In genomic region chr16:33258530-33258929, GRCm38 (mm10) we compare ENCODE assay signal across 19 mouse cellular contexts. TPM values are rescaled to one million over a fixed set of nuclear protein-coding genes. Genes with fewer than 3 reads are reported as not detected.
DNase-seq lines count a peak whose midpoint lies in the region; ATAC-seq lines count a peak whose summit lies in the region.
"Had no signal": no experiment of that assay in that cellular context is flagged by ENCODE, and none has a peak within 500 bp of the region (broad histone marks: within the 10 kb centered on the region; RNA-seq: fewer than 3 reads in every experiment).

No protein-coding gene starts in this region.

- no peak overlapping the region for H3K4me2 ChIP-seq in heart, embryonic 14.5 days (ENCODE audit: low read length)
- H3K4me2 ChIP-seq in lung, embryonic 16.5 days (ENCODE audit: low read depth, low read length), result no peak overlapping the region
- H3K4me2 ChIP-seq: embryonic facial prominence, embryonic 12.5 days; forebrain, embryonic 15.5 days; hindbrain, embryonic 12.5 days had no signal

- peak overlapping the region; percentile 6 to 16; a peak in 1 of 4 replicates for H3K27ac ChIP-seq in heart, embryonic 14.5 days (replicated peaks in 1 of 2; ENCODE audit: control insufficient read depth in 1 of 2, insufficient read depth in 1 of 2, low read depth in 2 of 2, low read length in 2 of 2)
- H3K27ac ChIP-seq in lung, embryonic 16.5 days (ENCODE audit: low read length), result peak overlapping the region; percentile 48
- H3K27ac ChIP-seq: embryonic facial prominence, embryonic 12.5 days; forebrain, embryonic 15.5 days; hindbrain, embryonic 12.5 days had no signal

- intact Hi-C loops in gastrocnemius, postnatal 14 days (cut with DNase I; ENCODE audit: low total_unique reads), result no loop called here

- H3K4me3 ChIP-seq in heart, embryonic 14.5 days (ENCODE audit: control insufficient read depth in 1 of 2, insufficient read depth in 1 of 2, low read depth in 1 of 2, low read length in 2 of 2), result no peak overlapping the region
- no peak overlapping the region for H3K4me3 ChIP-seq in lung, embryonic 16.5 days (ENCODE audit: low read length)
- H3K4me3 ChIP-seq: embryonic facial prominence, embryonic 12.5 days; forebrain, embryonic 15.5 days; hindbrain, embryonic 12.5 days had no signal

- no peaks in the 10 kb centered on the region for H3K36me3 ChIP-seq in heart, embryonic 14.5 days (ENCODE audit: control insufficient read depth, insufficient read depth, low read length)
- H3K36me3 ChIP-seq in lung, embryonic 16.5 days (ENCODE audit: control insufficient read depth, insufficient read depth, low read length), result no peaks in the 10 kb centered on the region
- H3K36me3 ChIP-seq: embryonic facial prominence, embryonic 12.5 days; forebrain, embryonic 15.5 days; hindbrain, embryonic 12.5 days had no signal

- no peak for DNase-seq in heart, adult 8-10 months (ENCODE audit: low spot score)
- DNase-seq in lung, adult 18-20 months, result no peak
- DNase-seq in 416B (ENCODE audit: low read depth) (peak; percentile 41), MEL-GATA-1-ER (ENCODE audit: extremely low read depth, low read depth) (peak; percentile 32)
- DNase-seq in gastrocnemius, postnatal 14 days, result no peak
- DNase-seq: adrenal gland, postnatal 10 days; cerebellum, adult 11 months; cerebellum, adult 8-10 months; cerebellum, postnatal 25 days; heart, postnatal 10 days; heart, postnatal 4 days had no signal

- ATAC-seq in heart, embryonic 14.5 days (ENCODE audit: insufficient number of reproducible peaks, insufficient read depth, low FRiP score, low read depth), result no peak
- ATAC-seq in lung, embryonic 16.5 days (ENCODE audit: low read depth), result no peak
- ATAC-seq: forebrain, embryonic 15.5 days; hindbrain, embryonic 16.5 days; inflammation-experienced regulatory T-cells, adult 6 months had no signal

- no peak overlapping the region for H3K9ac ChIP-seq in heart, embryonic 14.5 days (ENCODE audit: low read length)
- H3K9ac ChIP-seq in lung, embryonic 16.5 days (ENCODE audit: low read length), result no peak overlapping the region
- H3K9ac ChIP-seq: embryonic facial prominence, embryonic 12.5 days; forebrain, embryonic 15.5 days; hindbrain, embryonic 12.5 days had no signal

- peaks cover 13 to 41% of the 10 kb centered on the region in 2 experiments for H3K4me1 ChIP-seq in heart, embryonic 14.5 days (ENCODE audit: control insufficient read depth in 2 of 2, insufficient read depth in 2 of 2, low read length in 2 of 2)
- H3K4me1 ChIP-seq in lung, embryonic 16.5 days (replicated peaks; ENCODE audit: control insufficient read depth, insufficient read depth, low read length), result peaks cover 44% of the 10 kb centered on the region
- H3K4me1 ChIP-seq: embryonic facial prominence, embryonic 12.5 days had no signal

- no peaks in the 10 kb centered on the region for H3K27me3 ChIP-seq in heart, embryonic 14.5 days (ENCODE audit: control insufficient read depth, insufficient read depth, low read length)
- no peaks in the 10 kb centered on the region for H3K27me3 ChIP-seq in lung, embryonic 16.5 days (ENCODE audit: control insufficient read depth, insufficient read depth, low read depth, low read length)
- H3K27me3 ChIP-seq: CH12.LX; embryonic facial prominence, embryonic 12.5 days; forebrain, embryonic 15.5 days; hindbrain, embryonic 12.5 days had no signal

- WGBS in heart, embryonic 14.5 days, result 26% methylated on average over 2 of the region's 2 CpGs
- WGBS in lung, embryonic 16.5 days, result 41% methylated on average over 2 of the region's 2 CpGs

- no peaks in the 10 kb centered on the region for H3K9me3 ChIP-seq in heart, embryonic 14.5 days (ENCODE audit: control insufficient read depth, low read length)
- H3K9me3 ChIP-seq in lung, embryonic 16.5 days (ENCODE audit: control insufficient read depth, low read length), result no peaks in the 10 kb centered on the region
- H3K9me3 ChIP-seq: embryonic facial prominence, embryonic 12.5 days; forebrain, embryonic 15.5 days; hindbrain, embryonic 12.5 days had no signal

RNA-seq across cellular contexts. Expression of gene Snx4, which starts 7.3 kb away (rescaled TPM):
- polyA plus RNA-seq in heart, embryonic 14.5 days (2014; fragmentation: Nextera tagmentation; extraction: Ambion mirVana), result 82.3 TPM in 2 replicates
- 10 to 100 TPM; 20.3 to 25.2 (median 22.8) TPM for total RNA-seq in heart, adult 8-10 months (2022)
- polyA plus RNA-seq in lung, embryonic 16.5 days (2015; fragmentation: Nextera tagmentation; extraction: Ambion mirVana), result 127 and 135 TPM in 2 replicates
- 10 to 100 TPM; 19.5 to 22.3 TPM for total RNA-seq in gastrocnemius, postnatal 14 days (2021)

Comparison
In these comparisons a context has a peak if more than half of its experiments do, and no peak if none do; other contexts are left out.
1. DNase-seq: peak in 416B (single experiment) and MEL-GATA-1-ER (single experiment); none in heart, adult 8-10 months (single experiment), lung, adult 18-20 months (0 of 2) and gastrocnemius, postnatal 14 days (single experiment).